Mouse (Mus musculus) macrophage (primary cell): ENCODE data around the gene Limd1. TPM values are rescaled to one million over a fixed set of nuclear protein-coding genes. Genes with fewer than 3 reads are reported as not detected.

ENCODE experiments used
- H3K27ac ChIP-seq: fragments of 350-480 bp; formaldehyde crosslinking; 2 replicates; pipeline ENCODE4 v1.9.0; 2021
- H3K36me3 ChIP-seq: fragments of 350-480 bp; formaldehyde crosslinking; 2 replicates; pipeline ENCODE4 v1.9.0; 2021; ENCODE audit errors: inconsistent target
- H3K4me3 ChIP-seq: fragments of 350-480 bp; formaldehyde crosslinking; 2 replicates; pipeline ENCODE4 v1.9.0; 2021; ENCODE audit errors: inconsistent target
- H3K79me2 ChIP-seq: fragments of 350-480 bp; formaldehyde crosslinking; 2 replicates; pipeline ENCODE4 v1.9.0; 2021; ENCODE audit errors: inconsistent target
- WGBS: methylation state at CpG from one replicate; pipeline ENCODE4 v1.1.7; 2026; ENCODE audit warnings: inconsistent platforms; ENCODE audit not compliant: missing documents; 5-methylcytosine and 5-hydroxymethylcytosine counted together
- polyA plus RNA-seq: library from polyadenylated mRNA; stranded (reverse); fragments of 250-400 nt; gene quantifications from 3 replicates; pipeline ENCODE4 v1.2.4, GENCODE M21; 2018; ENCODE audit warnings: inconsistent platforms

Limd1 gene
- polyA plus RNA-seq, 1 experiment from 2014 or later, result 20.9 TPM

GRCm38 (mm10) chr9:123536613-123537012 is 58.1 kb downstream of the Limd1 start:
- 100% methylated on average over 2 of the region's 2 CpGs for WGBS
- H3K27ac ChIP-seq, result 0 out of 2 replicates have a peak overlapping the region, but pooled peaks have one; percentile 8
- peaks cover 100% of the 10 kb centered on the region for H3K79me2 ChIP-seq

GRCm38 (mm10) chr9:123538189-123538588 is 59.7 kb downstream of the Limd1 start:
- Histone ChIP-seq H3K36me3 (peaks cover 1% of the 10 kb centered on the region; the same call in 1 of the 2 replicates), H3K27ac (no peak overlapping the region), H3K4me3 (no peak overlapping the region), H3K79me2 (peaks cover 100% of the 10 kb centered on the region)
- 90% methylated on average over 4 of the region's 4 CpGs for WGBS

More at GRCm38 (mm10) chr9:123536613-123537012, 58.1 kb downstream of the Limd1 start:
- no peaks in the 10 kb centered on the region for H3K36me3 ChIP-seq
- no peak overlapping the region for H3K4me3 ChIP-seq

GRCm38 (mm10) chr9:123539093-123539492 is 60.6 kb downstream of the Limd1 start:
- Histone ChIP-seq H3K36me3 (peaks cover 9% of the 10 kb centered on the region; the same call in 1 of the 2 replicates), H3K27ac (no peak overlapping the region), H3K79me2 (peaks cover 91% of the 10 kb centered on the region), H3K4me3 (no peak overlapping the region)
- WGBS, result 25% methylated on average over 1 of the region's 1 CpGs

DNA sequence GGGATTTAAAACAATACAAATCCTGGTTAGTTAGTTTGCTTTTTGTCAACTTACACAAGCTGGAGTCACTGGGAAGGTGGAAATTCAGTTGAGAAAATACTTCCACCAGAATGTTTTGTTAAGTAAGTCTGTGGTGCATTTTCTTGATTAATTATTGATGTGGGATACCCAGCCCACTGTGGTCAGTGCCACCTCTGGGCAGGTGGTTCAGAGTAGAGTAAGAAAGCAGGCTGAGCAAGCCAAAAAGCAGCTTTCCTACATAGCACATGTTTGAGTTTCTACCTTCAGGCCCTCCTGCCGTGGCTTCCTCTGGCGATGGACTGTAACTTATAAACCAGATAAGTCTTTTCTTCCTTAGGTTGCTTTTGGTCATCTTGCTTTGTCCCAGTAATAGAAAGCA is 61.3 kb downstream of the Limd1 start:
- H3K79me2 ChIP-seq, result peaks cover 86% of the 10 kb centered on the region
- no peak overlapping the region for H3K27ac ChIP-seq
- no peak overlapping the region for H3K4me3 ChIP-seq
- WGBS, result 100% methylated on average over 2 of the region's 2 CpGs
- peaks cover 9% of the 10 kb centered on the region; the same call in 1 of the 2 replicates for H3K36me3 ChIP-seq

GRCm38 (mm10) chr9:123554599-123554998 is 76.1 kb downstream of the Limd1 start:
- peaks cover 79% of the 10 kb centered on the region for H3K36me3 ChIP-seq

More at GRCm38 (mm10) chr9:123554599-123554998, 76.1 kb downstream of the Limd1 start:
- Histone ChIP-seq H3K4me3 (no peak overlapping the region), H3K79me2 (no peaks in the 10 kb centered on the region), H3K27ac (no peak overlapping the region)
- WGBS, result 94% methylated on average over 3 of the region's 3 CpGs

Other genes with a start within 250 kb of the Limd1 start
- 0.50 to 2.5 TPM (median 1.4 TPM) in 3 replicates for gene Tmem158, start 217.9 kb upstream of the Limd1 start, polyA plus RNA-seq
- 117 to 494 TPM (median 405 TPM) in 3 replicates for gene Lars2, start 111.8 kb upstream of the Limd1 start, polyA plus RNA-seq
- gene Sacm1l, start 51.1 kb downstream of the Limd1 start, polyA plus RNA-seq, result 46.2 to 84.7 TPM (median 54.7 TPM) in 3 replicates
- 0.13 TPM in 1 of 3 replicates, not detected in the others for gene Slc6a20b, start 153.9 kb downstream of the Limd1 start, polyA plus RNA-seq
- gene Ccr9, start 199.7 kb downstream of the Limd1 start, polyA plus RNA-seq, result 0.30 to 1.2 TPM (median 0.32 TPM) in 3 replicates
- 0.03 TPM in 1 of 3 replicates, not detected in the others for gene Slc6a20a, start 200.2 kb downstream of the Limd1 start, polyA plus RNA-seq
- 9.3 to 35.1 TPM (median 12.2 TPM) in 3 replicates for gene Lztfl1, start 239.0 kb downstream of the Limd1 start, polyA plus RNA-seq